21 mouse cellular contexts compared by ENCODE assay signal in the genomic region with DNA sequence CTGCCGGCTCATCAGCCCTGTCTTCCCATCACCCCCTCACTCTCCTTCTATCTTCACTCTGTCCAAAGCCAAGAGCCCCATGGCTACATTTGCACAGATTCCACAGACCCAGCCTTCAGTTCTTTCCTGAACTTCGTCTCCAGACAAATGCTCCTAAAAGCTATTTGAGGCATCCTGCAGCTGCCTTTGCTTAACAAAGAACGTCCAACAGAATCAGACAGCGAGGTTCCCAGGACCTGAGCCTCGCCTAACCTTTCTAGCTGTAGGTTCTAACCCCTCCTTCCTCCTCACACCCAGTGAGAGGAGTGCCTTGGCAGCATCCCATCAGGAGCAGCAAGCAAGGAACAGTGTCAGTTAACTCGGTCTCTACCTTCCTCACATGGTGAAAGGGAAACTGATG.
"Had no signal": no experiment of that assay in that cellular context is flagged by ENCODE, and none has a peak within 500 bp of the region (broad histone marks: within the 10 kb centered on the region; RNA-seq: fewer than 3 reads in every experiment).

No protein-coding gene starts in this region.

- H3K4me2 ChIP-seq: limb, embryonic 12.5 days; limb, embryonic 15.5 days; liver, embryonic 11.5 days; lung, embryonic 14.5 days; midbrain, embryonic 12.5 days; neural tube, embryonic 12.5 days; stomach, embryonic 15.5 days had no signal

- H3K9me3 ChIP-seq: limb, embryonic 12.5 days; limb, embryonic 15.5 days; midbrain, embryonic 12.5 days; neural tube, embryonic 12.5 days; stomach, embryonic 15.5 days had no signal

- H3K36me3 ChIP-seq: limb, embryonic 12.5 days; limb, embryonic 15.5 days; midbrain, embryonic 12.5 days; neural tube, embryonic 12.5 days; stomach, embryonic 15.5 days had no signal

- H3K4me3 ChIP-seq: limb, embryonic 12.5 days; limb, embryonic 15.5 days; midbrain, embryonic 12.5 days; neural tube, embryonic 12.5 days; stomach, embryonic 15.5 days had no signal

- H3K27me3 ChIP-seq: limb, embryonic 12.5 days; limb, embryonic 15.5 days; midbrain, embryonic 12.5 days; neural tube, embryonic 12.5 days; stomach, embryonic 15.5 days had no signal

- H3K4me1 ChIP-seq: limb, embryonic 12.5 days; limb, embryonic 15.5 days; midbrain, embryonic 12.5 days had no signal

- H3K9ac ChIP-seq: limb, embryonic 12.5 days; limb, embryonic 15.5 days; liver, embryonic 14.5 days; liver, postnatal 0 days; lung, embryonic 14.5 days; midbrain, embryonic 12.5 days; neural tube, embryonic 12.5 days; stomach, embryonic 15.5 days had no signal

- DNase-seq: kidney, adult 18-20 months; kidney, adult 9 months; kidney, postnatal 14 days; kidney, postnatal 4 days; left cerebral cortex, postnatal 4 days; liver, postnatal 0 days; lung, embryonic 14.5 days; retina, postnatal 1 day; right cerebral cortex, postnatal 25 days; spleen, adult 18-20 months; thymus, adult 18-20 months; thymus, postnatal 36 days had no signal

- ATAC-seq: liver, postnatal 0 days; lung, postnatal 0 days had no signal

- H3K27ac ChIP-seq: limb, embryonic 12.5 days; limb, embryonic 15.5 days; liver, embryonic 14.5 days; macrophage; midbrain, embryonic 12.5 days; neural tube, embryonic 12.5 days; stomach, embryonic 15.5 days had no signal
